Mouse (Mus musculus) midbrain, postnatal 0 days (tissue): ENCODE results near the gene Rhobtb3. TPM values are rescaled to one million over a fixed set of nuclear protein-coding genes. Genes with fewer than 3 reads are reported as not detected.
A peak's percentile ranks its signal among the peaks of the same experiment; 100 is the strongest.
"Not testable (repeated sequence)": the region's sequence is repeated elsewhere in the genome, so short reads cannot be mapped to it uniquely, and the experiment has no call there.

Experiments used
- ATAC-seq: fragments of 200-750 bp; cut with Nextera tagmentation; 2 replicates; pipeline ENCODE4 v1.8.0; 2017; ENCODE audit warnings: moderate number of reproducible peaks, mild to moderate bottlenecking, moderate TSS enrichment, moderate library complexity; ENCODE audit not compliant: low FRiP score
- DNase-seq: peaks from one replicate; pipeline ENCODE4 v3.0.0-alpha.2; 2015; ENCODE audit warnings: low spot score
- H3K27ac ChIP-seq: fragments of 300-500 bp; sonication (generic); 2 replicates; pipeline ENCODE4 v1.5.1; 2014; ENCODE audit warnings: low read depth, mild to moderate bottlenecking, low read length, mixed read lengths
- H3K27me3 ChIP-seq: fragments of 300-500 bp; sonication (generic); 2 replicates; pipeline ENCODE4 v1.6.1; 2014; ENCODE audit warnings: low read length, control low read depth, mixed read lengths; ENCODE audit not compliant: insufficient read depth
- H3K36me3 ChIP-seq: fragments of 300-500 bp; sonication (generic); 2 replicates; pipeline ENCODE4 v1.6.1; 2014; ENCODE audit warnings: low read length, control low read depth, mixed read lengths; ENCODE audit not compliant: insufficient read depth
- H3K4me1 ChIP-seq: fragments of 300-500 bp; sonication (generic); 2 replicates; pipeline ENCODE4 v1.6.1; 2014; ENCODE audit warnings: mild to moderate bottlenecking, control low read depth, antibody characterized with exemption, low read length, mixed read lengths; ENCODE audit not compliant: insufficient read depth
- H3K4me2 ChIP-seq: fragments of 300-500 bp; sonication (generic); 2 replicates; pipeline ENCODE4 v1.6.1; 2014; ENCODE audit warnings: low read depth, mild to moderate bottlenecking, low read length, mixed read lengths; ENCODE audit not compliant: poor library complexity, severe bottlenecking
- H3K4me3 ChIP-seq: fragments of 300-500 bp; sonication (generic); 2 replicates; pipeline ENCODE4 v1.5.1; 2014; ENCODE audit warnings: low read depth, mild to moderate bottlenecking, low read length, moderate library complexity
- H3K9ac ChIP-seq: fragments of 300-500 bp; sonication (generic); replicated peaks from 2 replicates; pipeline ENCODE4 v1.6.1; 2014; ENCODE audit warnings: mild to moderate bottlenecking, low read length, moderate library complexity, mixed read lengths; ENCODE audit not compliant: poor library complexity, severe bottlenecking
- H3K9me3 ChIP-seq: fragments of 300-500 bp; sonication (generic); 2 replicates; pipeline ENCODE4 v1.6.1; 2016; ENCODE audit warnings: low read length, control low read depth
- CTCF ChIP-seq: IDR thresholded peaks from 2 replicates; pipeline ENCODE4 v1.5.1; 2016; ENCODE audit warnings: antibody characterized with exemption, mild to moderate bottlenecking
- WGBS: fragments of 180-500 bp; shearing (Covaris S2); extraction: QIAGEN DNeasy Blood & Tissue Kit; methylation state at CpG from one replicate; pipeline ENCODE4 v1.1.7; 2014; 5-methylcytosine and 5-hydroxymethylcytosine counted together
- polyA plus RNA-seq: library from polyadenylated mRNA; unstranded; fragments of >200 nt; fragmentation: Nextera tagmentation; extraction: Ambion mirVana; gene quantifications from 2 replicates; pipeline ENCODE4 v1.2.1, GENCODE M21; 2015
- total RNA-seq: library from RNA; depleted of rRNA; stranded (reverse); fragments of >200 nt; gene quantifications from 2 replicates; pipeline ENCODE4 v1.2.3, GENCODE M21; 2014

Gene Rhobtb3
- total and polyA plus RNA-seq, 2 experiments from 2014 or later, result 12.1 to 31.7 TPM

- H3K9me3 ChIP-seq, result no peaks in the 10 kb centered on the region
- H3K4me3 ChIP-seq, result no peak overlapping the region
- no peaks in the 10 kb centered on the region for H3K36me3 ChIP-seq
- no peak for TF ChIP-seq CTCF
- H3K27ac ChIP-seq, result no peak overlapping the region
- ATAC-seq (0 out of 2 replicates have a peak, but pooled peaks have one; percentile 16), DNase-seq (no peak)
- H3K27me3 ChIP-seq, result no peaks in the 10 kb centered on the region
- H3K4me2 ChIP-seq, result no peak overlapping the region
- no peaks in the 10 kb centered on the region for H3K4me1 ChIP-seq
- 90% methylated on average over 6 of the region's 6 CpGs for WGBS
- H3K9ac ChIP-seq, result no peak overlapping the region
Observed at GRCm38 (mm10) chr13:75831710-75832109, 112.0 kb downstream of the Rhobtb3 start.

- H3K4me2 ChIP-seq, result no peak overlapping the region
- H3K9me3 ChIP-seq, result no peaks in the 10 kb centered on the region
- DNase-seq (no peak), ATAC-seq (no peak)
- H3K9ac ChIP-seq, result no peak overlapping the region
- no peak for TF ChIP-seq CTCF
- H3K27me3 ChIP-seq, result no peaks in the 10 kb centered on the region
- no peaks in the 10 kb centered on the region for H3K36me3 ChIP-seq
- H3K4me1 ChIP-seq, result no peaks in the 10 kb centered on the region
- H3K27ac ChIP-seq, result no peak overlapping the region
- no peak overlapping the region for H3K4me3 ChIP-seq
- 88% methylated on average over 1 of the region's 1 CpGs for WGBS
Observed at GRCm38 (mm10) chr13:75830708-75831107, 113.0 kb downstream of the Rhobtb3 start.

GRCm38 (mm10) chr13:75825388-75825787 lies 118.3 kb downstream of the Rhobtb3 start:
- Histone ChIP-seq H3K9me3 (no peaks in the 10 kb centered on the region), H3K4me2 (no peak overlapping the region), H3K36me3 (no peaks in the 10 kb centered on the region), H3K4me3 (no peak overlapping the region), H3K27ac (no peak overlapping the region), H3K4me1 (no peaks in the 10 kb centered on the region), H3K27me3 (no peaks in the 10 kb centered on the region), H3K9ac (no peak overlapping the region)
- WGBS, result 100% methylated on average over 1 of the region's 1 CpGs
- ATAC-seq, result no peak
- no peak for DNase-seq
- no peak for TF ChIP-seq CTCF

- Histone ChIP-seq H3K27ac (no peak overlapping the region), H3K27me3 (no peaks in the 10 kb centered on the region), H3K4me2 (no peak overlapping the region), H3K4me3 (no peak overlapping the region), H3K36me3 (no peaks in the 10 kb centered on the region), H3K4me1 (no peaks in the 10 kb centered on the region), H3K9me3 (no peaks in the 10 kb centered on the region), H3K9ac (no peak overlapping the region)
- DNase-seq (no peak), ATAC-seq (no peak)
- WGBS, result 80% methylated on average over 5 of the region's 5 CpGs
- no peak for TF ChIP-seq CTCF
Observed at GRCm38 (mm10) chr13:75824611-75825319, 119.0 kb downstream of the Rhobtb3 start.

- WGBS, result 92% methylated on average over 7 of the region's 9 CpGs
- no peak for ATAC-seq
- Histone ChIP-seq H3K4me1 (no peaks in the 10 kb centered on the region), H3K27me3 (no peaks in the 10 kb centered on the region), H3K27ac (no peak overlapping the region), H3K4me2 (no peak overlapping the region), H3K36me3 (no peaks in the 10 kb centered on the region), H3K9ac (no peak overlapping the region), H3K4me3 (no peak overlapping the region), H3K9me3 (no peaks in the 10 kb centered on the region)
- TF ChIP-seq CTCF, result no peak
- DNase-seq, result no peak
Observed at GRCm38 (mm10) chr13:75823201-75823600, 120.5 kb downstream of the Rhobtb3 start.

GRCm38 (mm10) chr13:75822366-75822765 lies 121.4 kb downstream of the Rhobtb3 start:
- WGBS, result 91% methylated on average over 4 of the region's 4 CpGs
- not testable (repeated sequence) for H3K4me2 ChIP-seq, H3K27me3 ChIP-seq, H3K36me3 ChIP-seq, H3K9me3 ChIP-seq, H3K27ac ChIP-seq, H3K9ac ChIP-seq, H3K4me1 ChIP-seq, DNase-seq, ATAC-seq, H3K4me3 ChIP-seq
